In genomic region chr9:15708979-15709598, GRCm38 (mm10) we compare ENCODE assay signal across 8 mouse cellular contexts. TPM values are rescaled to one million over a fixed set of nuclear protein-coding genes. Genes with fewer than 3 reads are reported as not detected.
DNase-seq lines count a peak whose midpoint lies in the region; ATAC-seq lines count a peak whose summit lies in the region.

No protein-coding gene starts in this region.

- peak; percentile 24 for DNase-seq in adrenal gland, postnatal 10 days
- DNase-seq in adrenal gland, postnatal 25 days, result no peak
- DNase-seq in 3134 (ENCODE audit: extremely low read depth, insufficient read length, low spot score), result peak; percentile 6
- no peak for DNase-seq in embryonic facial prominence, embryonic 11.5 days (ENCODE audit: low spot score)
- DNase-seq in intestine, embryonic 14.5 days (ENCODE audit: low spot score), result no peak
- no peak for DNase-seq in midbrain, embryonic 10.5 days (ENCODE audit: low spot score)
- no peak for DNase-seq in right cerebral cortex, postnatal 14 days
- no peak for DNase-seq in urinary bladder, adult 18-20 months (ENCODE audit: low spot score in 2 of 2)

- peak overlapping the region; percentile 82 for H3K4me2 ChIP-seq in embryonic facial prominence, embryonic 11.5 days (ENCODE audit: low read depth, low read length)
- H3K4me2 ChIP-seq in intestine, embryonic 14.5 days (ENCODE audit: low read length), result peak overlapping the region; percentile 70

- H3K27ac ChIP-seq in embryonic facial prominence, embryonic 11.5 days (replicated peaks; ENCODE audit: low read depth, low read length), result peak overlapping the region; percentile 62; the same call in 1 of the 2 replicates
- peak overlapping the region; percentile 69 for H3K27ac ChIP-seq in intestine, embryonic 14.5 days (ENCODE audit: low read depth)
- peak overlapping the region; percentile 94 for H3K27ac ChIP-seq in midbrain, embryonic 10.5 days (replicated peaks)

- no peaks in the 10 kb centered on the region for H3K4me1 ChIP-seq in embryonic facial prominence, embryonic 11.5 days (ENCODE audit: control insufficient read depth, insufficient read depth, low read length)
- 0 out of 2 replicates have a peak, but pooled peaks cover 2% of the 10 kb centered on the region for H3K4me1 ChIP-seq in intestine, embryonic 14.5 days (replicated peaks; ENCODE audit: control insufficient read depth, insufficient read depth, low read length)
- peaks cover 21% of the 10 kb centered on the region for H3K4me1 ChIP-seq in midbrain, embryonic 10.5 days

- no peaks in the 10 kb centered on the region for H3K9me3 ChIP-seq in embryonic facial prominence, embryonic 11.5 days (replicated peaks; ENCODE audit: control insufficient read depth, low read length)
- H3K9me3 ChIP-seq in intestine, embryonic 14.5 days (ENCODE audit: control insufficient read depth, low read length), result no peaks in the 10 kb centered on the region
- no peaks in the 10 kb centered on the region for H3K9me3 ChIP-seq in midbrain, embryonic 10.5 days (replicated peaks)

- no peaks in the 10 kb centered on the region for H3K27me3 ChIP-seq in embryonic facial prominence, embryonic 11.5 days (ENCODE audit: control insufficient read depth, insufficient read depth, low read length)
- no peaks in the 10 kb centered on the region for H3K27me3 ChIP-seq in intestine, embryonic 14.5 days (replicated peaks; ENCODE audit: control insufficient read depth, insufficient read depth, low read length)
- H3K27me3 ChIP-seq in midbrain, embryonic 10.5 days (ENCODE audit: low read depth, poor library complexity, severe bottlenecking), result peaks cover 13% of the 10 kb centered on the region

- ATAC-seq in embryonic facial prominence, embryonic 11.5 days (replicated peaks; ENCODE audit: insufficient number of reproducible peaks, low FRiP score, low TSS enrichment, low read depth), result peak; percentile 23
- peak; percentile 54 for ATAC-seq in intestine, embryonic 14.5 days (replicated peaks; ENCODE audit: low FRiP score, low TSS enrichment, low read depth)

- H3K36me3 ChIP-seq in embryonic facial prominence, embryonic 11.5 days (replicated peaks; ENCODE audit: control insufficient read depth, insufficient read depth, low read depth, low read length), result no peaks in the 10 kb centered on the region
- no peaks in the 10 kb centered on the region for H3K36me3 ChIP-seq in intestine, embryonic 14.5 days (ENCODE audit: control insufficient read depth, insufficient read depth, low read length)
- no peaks in the 10 kb centered on the region for H3K36me3 ChIP-seq in midbrain, embryonic 10.5 days

- peak overlapping the region; percentile 82 for H3K9ac ChIP-seq in embryonic facial prominence, embryonic 11.5 days (replicated peaks; ENCODE audit: low read length)
- H3K9ac ChIP-seq in intestine, embryonic 14.5 days (ENCODE audit: low read length), result peak overlapping the region; percentile 72

- WGBS in embryonic facial prominence, embryonic 11.5 days, result 16% methylated on average over 14 of the region's 14 CpGs
- 16% methylated on average over 14 of the region's 14 CpGs for WGBS in intestine, embryonic 14.5 days
- 18% methylated on average over 14 of the region's 14 CpGs for WGBS in midbrain, embryonic 10.5 days

- H3K4me3 ChIP-seq in embryonic facial prominence, embryonic 11.5 days (ENCODE audit: low read depth, low read length), result peak overlapping the region; percentile 72
- peak overlapping the region; percentile 65 for H3K4me3 ChIP-seq in intestine, embryonic 14.5 days (ENCODE audit: low read depth, low read length)
- H3K4me3 ChIP-seq in midbrain, embryonic 10.5 days, result peak overlapping the region; percentile 89

RNA-seq across cellular contexts. Expression of gene Slc36a4, which starts 0.4 kb away (rescaled TPM):
- total RNA-seq in adrenal gland, postnatal 10 days (2021), result 10 to 100 TPM; 25.8 to 26.9 TPM
- total RNA-seq in adrenal gland, postnatal 25 days (2021), result 33.6 and 38.6 TPM in 2 replicates
- polyA plus RNA-seq in embryonic facial prominence, embryonic 11.5 days (2014; fragmentation: Nextera tagmentation; extraction: Ambion mirVana), result 18.3 and 19.3 TPM in 2 replicates
- 15.2 and 15.9 TPM in 2 replicates for polyA plus RNA-seq in intestine, embryonic 14.5 days (2014; fragmentation: Nextera tagmentation; extraction: Ambion mirVana)
- 9.4 and 12.3 TPM in 2 replicates for polyA plus RNA-seq in midbrain, embryonic 10.5 days (2016; fragmentation: Nextera tagmentation; extraction: Ambion mirVana)

Comparison
In these comparisons a context has a peak if more than half of its experiments do, and no peak if none do; other contexts are left out.
1. DNase-seq: peak in adrenal gland, postnatal 10 days (single experiment) and 3134 (single experiment); none in adrenal gland, postnatal 25 days (single experiment), embryonic facial prominence, embryonic 11.5 days (single experiment), intestine, embryonic 14.5 days (single experiment), midbrain, embryonic 10.5 days (single experiment), right cerebral cortex, postnatal 14 days (single experiment) and urinary bladder, adult 18-20 months (0 of 2).
2. Peak in every context shown above with its lines, with median percentiles within 50 percentile points of each other: H3K27ac ChIP-seq and H3K4me3 ChIP-seq.